Mouse (Mus musculus) heart, embryonic 15.5 days (tissue): ENCODE data around the gene Tspan4. TPM values are rescaled to one million over a fixed set of nuclear protein-coding genes. Genes with fewer than 3 reads are reported as not detected.

ENCODE experiments used
- ATAC-seq: fragments of 200-750 bp; cut with Nextera tagmentation; replicated peaks from 2 replicates; pipeline ENCODE4 v1.8.0; 2017; ENCODE audit warnings: low read depth, moderate TSS enrichment; ENCODE audit not compliant: insufficient number of reproducible peaks, insufficient read depth, low FRiP score
- H3K27ac ChIP-seq: fragments of 300-500 bp; sonication (generic); 2 replicates; pipeline ENCODE4 v1.5.1; 2015; ENCODE audit warnings: mild to moderate bottlenecking, inconsistent platforms
- H3K27me3 ChIP-seq: fragments of 300-500 bp; sonication (generic); 2 replicates; pipeline ENCODE4 v1.6.1; 2015; ENCODE audit warnings: inconsistent platforms
- H3K36me3 ChIP-seq: fragments of 300-500 bp; sonication (generic); 2 replicates; pipeline ENCODE4 v1.6.1; 2015; ENCODE audit warnings: mild to moderate bottlenecking, inconsistent platforms
- H3K4me1 ChIP-seq: fragments of 300-500 bp; sonication (generic); replicated peaks from 2 replicates; pipeline ENCODE4 v1.6.1; 2015; ENCODE audit warnings: inconsistent platforms
- H3K4me2 ChIP-seq: fragments of 300-500 bp; sonication (generic); 2 replicates; pipeline ENCODE4 v1.6.1; 2015; ENCODE audit warnings: inconsistent platforms, mild to moderate bottlenecking, moderate library complexity
- H3K4me3 ChIP-seq: fragments of 300-500 bp; sonication (generic); 2 replicates; pipeline ENCODE4 v1.5.1; 2015; ENCODE audit warnings: mild to moderate bottlenecking, inconsistent platforms
- H3K9ac ChIP-seq: fragments of 300-500 bp; sonication (generic); 2 replicates; pipeline ENCODE4 v1.6.1; 2015; ENCODE audit warnings: mild to moderate bottlenecking, inconsistent platforms
- H3K9me3 ChIP-seq: fragments of 300-500 bp; sonication (generic); replicated peaks from 2 replicates; pipeline ENCODE4 v1.6.1; 2016; ENCODE audit warnings: inconsistent platforms
- WGBS: fragments of 180-500 bp; shearing (Covaris S2); methylation state at CpG from one replicate; pipeline ENCODE4 v1.1.7; 2015; ENCODE audit warnings: mixed read lengths; 5-methylcytosine and 5-hydroxymethylcytosine counted together
- polyA plus RNA-seq: library from polyadenylated mRNA; unstranded; fragments of >200 nt; fragmentation: Nextera tagmentation; extraction: Ambion mirVana; gene quantifications from 2 replicates; pipeline ENCODE4 v1.2.1, GENCODE M21; 2015

Tspan4 gene
- polyA plus RNA-seq, 1 experiment from 2014 or later = 48.9 TPM

DNA sequence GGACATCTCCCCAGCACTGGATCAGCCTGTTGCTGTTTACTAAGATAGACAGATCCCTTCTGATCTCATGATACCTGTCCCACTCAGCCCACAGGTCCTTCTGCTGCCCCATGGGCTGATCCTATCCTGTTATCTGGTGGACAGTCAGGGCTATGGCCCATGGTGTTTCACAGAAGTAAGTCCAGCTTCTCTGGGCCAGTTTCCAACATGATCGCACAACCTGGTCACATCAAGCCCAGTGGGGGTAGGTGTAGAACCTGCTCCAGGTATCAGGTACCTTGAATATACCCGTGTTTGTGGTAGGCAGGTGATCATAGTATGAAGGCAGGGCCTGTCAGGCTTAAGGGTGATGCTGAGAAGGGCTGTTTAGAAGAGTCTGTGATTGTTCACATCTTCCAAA is 20.3 kb downstream of the Tspan4 start:
- Histone ChIP-seq H3K4me3 (no peak overlapping the region), H3K27ac (no peak overlapping the region), H3K36me3 (peaks cover 11% of the 10 kb centered on the region)

DNA sequence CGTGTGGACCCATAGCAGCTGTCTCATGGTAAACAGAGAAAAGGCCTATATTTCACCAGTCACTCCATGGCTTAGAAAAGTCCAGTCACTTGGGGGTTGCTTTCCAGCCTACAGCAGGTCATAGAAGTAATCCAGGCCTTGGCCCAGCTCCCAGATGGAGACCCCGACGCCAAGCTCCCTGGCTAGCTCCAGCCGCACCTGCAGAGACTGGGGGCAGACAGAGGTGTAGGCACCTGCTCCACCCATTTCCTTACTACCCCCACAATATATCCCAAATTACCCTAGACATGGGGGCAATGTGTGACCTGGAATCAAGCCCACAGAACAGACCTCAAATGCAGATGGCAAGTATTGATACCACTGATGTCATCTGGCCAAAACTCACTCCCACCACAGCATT is 20.9 kb downstream of the Tspan4 start:
- Histone ChIP-seq H3K4me1 (peaks cover 16% of the 10 kb centered on the region), H3K9ac (no peak overlapping the region), H3K36me3 (peaks cover 11% of the 10 kb centered on the region), H3K9me3 (no peaks in the 10 kb centered on the region), H3K27me3 (no peaks in the 10 kb centered on the region), H3K27ac (no peak overlapping the region), H3K4me3 (no peak overlapping the region), H3K4me2 (no peak overlapping the region)
- 81% methylated on average over 4 of the region's 4 CpGs for WGBS
- ATAC-seq = no peak

More for the DNA sequence above, 20.3 kb downstream of the Tspan4 start:
- no peak for ATAC-seq
- H3K9me3 ChIP-seq = no peaks in the 10 kb centered on the region
- no peaks in the 10 kb centered on the region for H3K27me3 ChIP-seq
- peaks cover 16% of the 10 kb centered on the region for H3K4me1 ChIP-seq
- no peak overlapping the region for H3K9ac ChIP-seq
- no peak overlapping the region for H3K4me2 ChIP-seq
- WGBS = 71% methylated on average over 2 of the region's 2 CpGs

DNA sequence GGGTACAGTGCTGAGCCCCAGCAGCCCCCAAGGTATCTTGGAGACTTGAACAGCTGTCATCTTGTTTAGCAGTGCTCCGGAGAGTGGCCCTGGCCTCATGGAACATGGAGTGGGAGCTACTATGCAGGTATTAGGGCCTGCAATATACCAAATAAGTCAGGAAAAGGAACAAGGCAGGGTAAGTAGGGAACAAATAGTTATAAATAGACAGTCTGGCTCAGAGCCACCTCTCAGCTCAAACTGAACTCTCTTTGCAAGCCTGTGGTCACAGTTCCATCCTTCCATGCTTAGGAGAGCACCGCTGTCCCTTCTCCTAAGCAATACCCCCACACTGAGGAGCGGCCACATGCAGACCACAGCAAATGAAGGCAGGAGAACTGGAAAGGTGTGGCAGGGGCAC is 22.6 kb downstream of the Tspan4 start:
- Histone ChIP-seq H3K4me1 (peaks cover 16% of the 10 kb centered on the region), H3K4me3 (no peak overlapping the region), H3K4me2 (no peak overlapping the region), H3K27me3 (no peaks in the 10 kb centered on the region), H3K9ac (no peak overlapping the region), H3K9me3 (no peaks in the 10 kb centered on the region), H3K27ac (peak overlapping the region; percentile 29), H3K36me3 (peaks cover 11% of the 10 kb centered on the region)
- WGBS = 72% methylated on average over 3 of the region's 3 CpGs
- ATAC-seq = peak; percentile 33; the same call in 1 of the 2 replicates

DNA sequence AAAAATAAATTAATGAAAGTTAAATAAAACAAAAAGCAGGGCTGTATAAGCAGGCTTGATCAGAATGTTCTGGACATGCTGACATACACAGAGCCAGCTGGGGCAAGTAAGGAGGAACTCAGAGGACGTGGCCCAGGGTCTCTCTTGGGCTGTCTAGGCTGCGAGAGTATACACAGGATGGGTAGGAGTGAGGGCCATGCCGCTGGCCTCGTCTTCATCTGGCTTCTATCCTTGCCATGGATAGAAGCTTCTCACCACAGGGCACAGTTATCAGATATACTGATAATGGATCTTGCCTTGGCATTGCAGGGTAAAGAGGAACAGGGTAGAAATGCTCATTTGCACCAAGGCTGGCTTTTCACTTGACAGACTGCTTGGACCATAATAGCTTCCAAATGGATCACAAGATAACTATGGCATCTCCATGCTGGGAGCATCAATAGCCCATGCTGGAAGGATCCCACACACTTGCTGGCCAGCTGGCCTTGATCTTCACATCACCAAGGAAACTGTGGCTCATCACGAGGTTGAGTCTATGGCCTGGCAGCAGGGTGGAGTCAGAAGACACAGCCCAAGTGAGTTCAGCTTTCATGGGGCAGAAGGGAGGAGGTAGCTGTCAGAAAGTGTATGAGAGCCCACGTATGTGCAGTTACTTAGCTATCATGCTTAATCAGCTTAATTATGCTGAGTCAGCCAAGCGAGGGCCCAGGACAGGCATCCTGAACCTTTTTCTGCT is 26.9 kb downstream of the Tspan4 start:
- WGBS = 84% methylated on average over 7 of the region's 7 CpGs
- Histone ChIP-seq H3K27ac (no peak overlapping the region), H3K36me3 (peaks cover 3% of the 10 kb centered on the region; the same call in 1 of the 2 replicates), H3K9ac (no peak overlapping the region), H3K27me3 (no peaks in the 10 kb centered on the region), H3K4me1 (peaks cover 15% of the 10 kb centered on the region), H3K4me3 (no peak overlapping the region), H3K9me3 (no peaks in the 10 kb centered on the region), H3K4me2 (no peak overlapping the region)
- no peak for ATAC-seq

DNA sequence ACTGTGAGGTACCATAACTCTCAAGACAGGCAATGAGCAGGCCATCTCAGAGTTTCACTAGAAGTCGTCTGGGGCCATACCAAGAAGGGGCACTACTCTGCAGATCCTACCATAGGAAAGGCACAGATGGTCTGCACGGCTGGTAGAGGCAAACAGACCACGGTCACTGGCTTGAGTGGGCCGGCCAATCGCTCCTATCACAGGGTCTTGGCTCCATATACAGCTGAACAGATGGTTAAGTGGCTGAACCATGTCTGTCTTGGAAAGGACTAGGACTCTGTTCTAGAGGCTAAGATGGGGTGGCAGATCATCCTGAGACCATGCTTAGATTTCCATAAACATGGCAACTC is 27.5 kb downstream of the Tspan4 start:
- Histone ChIP-seq H3K4me2 (no peak overlapping the region), H3K27ac (no peak overlapping the region), H3K4me3 (no peak overlapping the region), H3K9me3 (no peaks in the 10 kb centered on the region), H3K9ac (no peak overlapping the region), H3K4me1 (peaks cover 9% of the 10 kb centered on the region), H3K27me3 (no peaks in the 10 kb centered on the region), H3K36me3 (peaks cover 3% of the 10 kb centered on the region; the same call in 1 of the 2 replicates)
- no peak for ATAC-seq
- 92% methylated on average over 5 of the region's 5 CpGs for WGBS

DNA sequence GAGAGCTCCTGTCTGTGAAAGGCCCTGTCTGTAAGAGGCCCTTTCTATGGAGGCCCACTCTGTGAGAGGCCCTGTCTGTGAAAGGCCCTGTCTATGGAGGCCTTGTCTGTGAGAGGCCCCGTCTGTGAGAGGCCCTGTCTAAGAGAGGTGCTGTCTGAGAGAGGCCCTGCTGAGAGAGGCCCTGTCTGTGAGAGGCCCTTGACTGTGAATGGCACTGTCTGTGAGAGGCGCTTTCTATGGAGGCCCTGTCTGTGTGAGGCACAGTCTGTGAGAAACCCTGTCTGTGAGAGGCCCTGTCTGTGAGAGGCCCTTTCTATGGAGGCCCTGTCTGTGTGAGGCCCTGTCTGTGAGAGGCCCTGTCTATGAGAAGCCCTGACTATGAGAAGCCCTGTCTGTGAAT is 31.2 kb downstream of the Tspan4 start:
- H3K4me1 ChIP-seq = peaks cover 21% of the 10 kb centered on the region
- no peaks in the 10 kb centered on the region for H3K36me3 ChIP-seq
- no peak for ATAC-seq
- H3K4me2 ChIP-seq = no peak overlapping the region
- H3K9me3 ChIP-seq = no peaks in the 10 kb centered on the region
- WGBS = 74% methylated on average over 2 of the region's 2 CpGs
- H3K9ac ChIP-seq = 0 out of 2 replicates have a peak overlapping the region, but pooled peaks have one; percentile 17
- H3K4me3 ChIP-seq = no peak overlapping the region
- H3K27ac ChIP-seq = no peak overlapping the region; the same call in 1 of the 2 replicates
- H3K27me3 ChIP-seq = no peaks in the 10 kb centered on the region

DNA sequence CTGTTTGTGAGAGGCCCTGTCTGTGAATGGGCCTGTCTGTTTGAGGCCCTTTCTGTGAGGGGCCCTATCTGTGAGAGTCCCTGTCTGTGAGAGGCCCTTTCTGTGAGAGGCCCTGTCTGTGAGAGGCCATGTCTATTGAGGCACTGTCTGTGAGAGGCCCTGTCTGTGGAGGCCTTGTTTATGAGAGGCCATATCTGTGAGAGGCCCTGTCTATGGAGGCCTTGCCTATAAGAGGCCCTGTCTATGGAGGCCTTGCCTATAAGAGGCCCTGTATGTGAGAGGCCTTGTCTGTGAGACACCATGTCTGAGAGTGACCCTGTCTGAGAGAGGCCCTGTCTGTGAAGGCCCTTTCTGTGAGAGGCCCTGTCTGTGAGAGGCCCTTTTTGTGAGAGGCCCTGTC is 33.1 kb downstream of the Tspan4 start:
- Histone ChIP-seq H3K4me3 (no peak overlapping the region), H3K4me1 (peaks cover 21% of the 10 kb centered on the region), H3K27me3 (no peaks in the 10 kb centered on the region), H3K9ac (no peak overlapping the region), H3K9me3 (no peaks in the 10 kb centered on the region), H3K27ac (no peak overlapping the region), H3K36me3 (no peaks in the 10 kb centered on the region), H3K4me2 (no peak overlapping the region)
- ATAC-seq = no peak

DNA sequence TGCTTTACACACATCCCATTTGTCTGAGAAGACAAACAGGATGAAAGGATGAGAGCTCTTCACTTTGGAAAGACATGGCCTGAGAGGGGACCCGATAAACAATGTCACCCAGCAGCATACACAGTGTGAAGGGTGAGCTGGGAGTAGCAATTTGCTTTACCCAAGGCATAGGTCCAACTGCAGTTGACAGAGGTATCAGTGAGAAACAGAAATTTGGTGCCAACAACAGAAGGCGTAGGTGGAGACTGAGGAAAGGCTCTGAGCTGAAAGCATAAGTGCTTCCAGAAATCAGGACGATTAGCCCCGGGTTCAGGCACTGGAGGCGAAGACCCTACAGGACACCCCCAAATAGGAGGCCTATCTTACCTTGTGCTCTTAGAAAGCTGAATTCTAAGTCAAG is 35.2 kb downstream of the Tspan4 start:
- 81% methylated on average over 5 of the region's 5 CpGs for WGBS
- no peak overlapping the region for H3K4me2 ChIP-seq
- no peak overlapping the region for H3K9ac ChIP-seq
- no peaks in the 10 kb centered on the region for H3K27me3 ChIP-seq
- H3K27ac ChIP-seq = peak overlapping the region; percentile 70
- no peaks in the 10 kb centered on the region for H3K9me3 ChIP-seq
- H3K36me3 ChIP-seq = no peaks in the 10 kb centered on the region
- H3K4me3 ChIP-seq = no peak overlapping the region
- peaks cover 21% of the 10 kb centered on the region for H3K4me1 ChIP-seq
- ATAC-seq = no peak

DNA sequence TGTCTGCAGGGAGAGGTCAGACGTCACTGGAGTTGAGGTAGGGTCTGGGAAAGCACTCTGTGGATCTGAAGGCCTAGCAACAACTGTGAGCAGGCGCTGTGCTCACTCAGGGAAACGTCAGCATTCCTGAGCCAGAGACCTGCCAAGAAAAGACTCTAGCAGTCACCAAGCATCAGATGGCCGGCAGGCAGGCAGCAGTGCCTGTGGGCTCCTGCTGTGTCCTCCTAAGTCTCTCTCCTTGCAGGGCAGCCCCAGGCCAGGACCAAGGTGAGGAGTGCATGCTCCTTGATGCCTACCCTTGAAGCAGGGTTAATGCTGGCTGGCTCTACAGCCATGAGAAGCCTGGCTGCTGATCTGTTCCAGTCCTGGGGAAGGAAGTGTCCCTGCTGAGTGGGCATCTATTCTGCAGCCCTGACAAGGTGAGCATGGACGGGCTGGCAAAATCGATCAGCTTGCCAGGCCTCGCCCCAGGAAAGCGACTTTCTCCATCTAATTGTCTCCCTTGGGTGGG is 35.7 kb downstream of the Tspan4 start:
- peak; percentile 67 for ATAC-seq
- no peaks in the 10 kb centered on the region for H3K27me3 ChIP-seq
- no peak overlapping the region for H3K9ac ChIP-seq
- no peaks in the 10 kb centered on the region for H3K36me3 ChIP-seq
- H3K4me3 ChIP-seq = no peak overlapping the region
- peaks cover 20% of the 10 kb centered on the region for H3K4me1 ChIP-seq
- H3K4me2 ChIP-seq = no peak overlapping the region
- H3K27ac ChIP-seq = peak overlapping the region; percentile 70
- H3K9me3 ChIP-seq = no peaks in the 10 kb centered on the region
- 59% methylated on average over 8 of the region's 8 CpGs for WGBS

DNA sequence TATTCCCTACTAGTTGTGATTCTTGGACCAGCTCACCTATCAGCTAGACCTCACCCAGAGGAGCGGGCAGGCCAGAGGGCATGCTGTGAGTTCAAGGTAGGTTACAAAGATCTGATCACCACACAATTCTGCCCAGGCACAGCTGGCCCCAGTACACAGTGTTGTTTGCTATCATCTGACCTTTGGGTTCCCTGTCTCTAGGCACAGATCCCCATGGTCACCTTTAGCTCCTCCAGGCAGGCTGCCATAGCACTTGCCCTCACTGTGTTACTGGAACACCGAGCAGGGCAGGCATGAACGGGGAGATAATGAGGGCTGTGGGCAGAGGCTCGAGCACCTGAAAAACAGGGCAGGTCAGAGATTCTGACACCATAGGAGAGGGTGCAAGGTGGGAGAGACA is 42.6 kb downstream of the Tspan4 start:
- H3K9ac ChIP-seq = no peak overlapping the region
- H3K4me1 ChIP-seq = peaks cover 24% of the 10 kb centered on the region
- 80% methylated on average over 4 of the region's 4 CpGs for WGBS
- no peak overlapping the region for H3K4me3 ChIP-seq
- H3K27me3 ChIP-seq = no peaks in the 10 kb centered on the region
- H3K36me3 ChIP-seq = no peaks in the 10 kb centered on the region; the same call in 1 of the 2 replicates
- no peak for ATAC-seq
- H3K4me2 ChIP-seq = no peak overlapping the region
- no peaks in the 10 kb centered on the region for H3K9me3 ChIP-seq
- no peak overlapping the region; the same call in 1 of the 2 replicates for H3K27ac ChIP-seq

DNA sequence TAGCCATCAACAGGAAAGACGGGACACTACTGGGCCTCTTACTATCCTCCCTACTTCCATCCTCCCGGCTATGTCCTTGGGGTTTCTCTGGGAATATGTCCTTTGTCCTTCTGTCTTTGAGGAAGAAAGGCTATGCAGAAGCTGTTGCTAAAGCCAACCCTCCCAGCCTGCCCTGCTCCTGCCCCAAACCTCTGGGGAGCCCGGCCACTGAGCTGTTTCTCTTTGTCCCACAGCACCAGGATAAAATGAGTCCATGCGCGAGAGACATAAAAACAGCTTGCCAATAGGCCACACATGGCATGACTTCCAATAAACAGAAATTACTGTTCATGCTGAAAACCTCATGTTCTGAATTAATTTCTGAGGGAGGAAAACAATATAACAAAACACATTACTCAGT is 43.3 kb downstream of the Tspan4 start:
- 94% methylated on average over 5 of the region's 5 CpGs for WGBS

DNA sequence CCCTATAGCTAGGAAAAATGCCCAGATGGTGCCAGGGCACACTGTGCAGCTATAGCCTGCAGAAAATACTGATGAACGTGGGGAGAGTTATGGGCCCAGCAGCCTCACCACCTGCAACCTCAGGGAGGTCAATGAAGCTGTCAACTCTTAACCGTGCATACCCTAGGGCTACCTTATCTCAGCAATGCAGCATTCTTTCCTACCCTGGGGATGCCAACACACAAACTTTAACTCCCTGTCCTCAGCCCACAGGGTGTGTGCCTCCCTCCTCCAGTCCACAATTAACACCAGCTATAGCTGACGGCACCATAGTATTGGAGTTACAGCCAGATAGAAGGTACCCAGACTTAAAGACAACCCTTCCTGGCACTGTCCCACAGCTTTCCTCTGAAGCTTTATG is 43.9 kb downstream of the Tspan4 start:
- Histone ChIP-seq H3K27me3 (no peaks in the 10 kb centered on the region), H3K9me3 (no peaks in the 10 kb centered on the region), H3K27ac (peak overlapping the region; percentile 72), H3K4me3 (no peak overlapping the region), H3K36me3 (no peaks in the 10 kb centered on the region; the same call in 1 of the 2 replicates), H3K4me2 (no peak overlapping the region), H3K9ac (no peak overlapping the region), H3K4me1 (peaks cover 24% of the 10 kb centered on the region)
- 42% methylated on average over 3 of the region's 3 CpGs for WGBS
- ATAC-seq = peak; percentile 68

More for the DNA sequence above, 43.3 kb downstream of the Tspan4 start:
- no peak overlapping the region for H3K9ac ChIP-seq
- H3K27me3 ChIP-seq = no peaks in the 10 kb centered on the region
- no peaks in the 10 kb centered on the region for H3K9me3 ChIP-seq
- ATAC-seq = no peak
- H3K4me2 ChIP-seq = no peak overlapping the region
- no peak overlapping the region for H3K27ac ChIP-seq
- H3K4me3 ChIP-seq = no peak overlapping the region
- no peaks in the 10 kb centered on the region; the same call in 1 of the 2 replicates for H3K36me3 ChIP-seq
- H3K4me1 ChIP-seq = peaks cover 24% of the 10 kb centered on the region
